Mouse (Mus musculus) heart, postnatal 36 days (tissue): Measurements from ENCODE around the gene Ccdc92. TPM values are rescaled to one million over a fixed set of nuclear protein-coding genes. Genes with fewer than 3 reads are reported as not detected.

Experiments
- DNase-seq, 2 experiments: peaks; one replicate each; pipeline ENCODE4 v3.0.0; 2021 to 2022
- intact Hi-C: fragments of 180-260 bp; cut with DNase I; formaldehyde crosslinking; loops from one replicate; pipeline ENCODE4 v1.15.1; 2025
- total RNA-seq, 2 experiments: library from RNA; stranded (reverse); gene quantifications; 2 replicates each; pipeline ENCODE4 v1.2.3; 2021

Ccdc92 gene
- total RNA-seq: 1 to 10 TPM in 1 of 2 experiments, under 1 TPM in 1; 0.73 to 1.2 TPM

DNA sequence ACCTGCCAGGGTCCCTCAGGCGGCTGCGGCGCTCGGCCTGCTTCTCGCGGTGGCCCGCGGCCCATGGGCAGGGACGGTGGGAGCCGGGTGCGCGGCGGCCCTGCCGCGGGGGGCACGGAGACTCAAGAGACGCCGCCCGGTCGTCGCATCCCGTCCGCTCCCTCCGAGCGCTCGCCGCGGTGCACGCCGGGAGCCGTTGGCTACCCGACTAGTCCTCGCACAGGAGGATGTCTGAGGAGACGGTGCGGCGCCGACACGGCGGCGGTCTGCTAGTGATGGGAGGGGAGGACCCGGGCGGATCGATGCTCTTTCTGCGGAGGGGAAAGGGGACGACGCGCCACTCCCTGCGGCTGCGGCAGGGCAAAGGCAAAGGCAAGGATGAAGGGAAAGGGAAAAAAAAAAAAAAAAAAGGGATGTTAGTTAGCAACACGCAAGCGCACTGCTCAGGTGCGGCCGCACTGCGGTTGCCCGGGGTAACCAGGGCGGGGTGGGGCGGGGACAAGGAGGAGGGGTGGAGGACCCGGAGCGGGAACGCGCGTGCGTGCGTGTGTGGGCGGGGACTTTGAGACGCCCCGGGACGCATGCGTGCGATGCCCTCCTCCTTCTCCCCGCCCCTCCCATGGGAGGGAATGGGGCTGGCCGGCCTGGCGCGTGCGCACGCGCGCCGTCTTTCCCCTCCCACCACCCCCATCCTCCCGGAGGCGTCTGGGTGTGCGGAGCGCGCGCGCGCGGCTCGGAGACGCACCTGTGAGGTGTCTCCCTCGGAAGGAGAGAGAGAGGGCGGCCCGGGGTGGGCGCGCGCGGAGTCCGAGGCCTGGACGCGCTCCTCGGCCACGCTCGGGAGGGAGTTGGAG, at the start of gene Ccdc92, which contains the start of gene Zfp664:
TSS of gene Ccdc92 (minus strand) at position 412 of the 854 bp plus-strand sequence.
TSS of gene Zfp664 (plus strand) at position 679 of the 854 bp plus-strand sequence.
- DNase-seq: peak; percentile 95 to 96
- intact Hi-C loops: loop anchor here (5.0 kb wide), 2 partner anchors 240 to 430 kb away; no protein-coding TSS in a partner anchor

DNA sequence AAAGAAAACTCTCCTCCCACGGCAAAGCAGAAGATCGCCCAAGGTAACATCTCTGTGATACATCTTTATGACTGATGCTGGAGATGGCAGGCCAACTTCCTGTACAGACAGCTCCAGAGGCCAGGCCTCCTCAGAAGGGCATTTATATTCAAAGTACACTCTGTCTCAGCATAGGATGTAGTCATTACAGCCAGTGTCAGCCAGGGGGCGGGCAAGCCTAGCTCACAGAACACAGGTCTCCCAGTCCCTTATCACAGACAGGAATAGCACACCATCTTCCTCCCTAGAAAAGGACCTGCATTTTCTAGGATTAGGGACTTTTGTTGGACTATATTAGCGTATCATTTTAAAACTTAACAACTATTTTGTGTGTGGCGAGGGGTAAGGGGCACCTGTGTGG, 46.6 kb upstream of the Ccdc92 start:
- intact Hi-C loops: loop anchor here (1.0 to 2.0 kb wide), 3 partner anchors 105 to 361 kb away; no protein-coding TSS in a partner anchor
- DNase-seq: peak; percentile 76 to 79

DNA sequence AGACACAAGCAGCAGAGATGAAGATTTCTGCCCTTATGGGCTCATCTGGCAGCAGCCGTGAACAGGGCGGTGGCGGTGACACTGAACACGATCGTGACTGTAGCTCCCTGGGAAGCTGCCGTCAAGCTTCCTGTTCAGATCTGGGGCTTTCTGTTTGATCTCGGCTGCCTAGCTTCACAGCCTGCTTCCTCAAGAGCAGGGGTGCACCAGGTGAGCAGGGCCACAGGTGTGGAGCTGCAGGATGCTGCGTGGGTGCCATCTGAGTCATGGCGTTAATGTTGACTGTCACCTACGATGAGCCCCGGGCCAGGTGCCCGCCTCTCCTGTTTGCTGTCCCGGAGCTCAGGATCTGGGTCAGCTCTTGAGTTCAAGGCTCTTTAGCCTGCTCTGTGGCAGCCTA, 44.7 kb upstream of the Ccdc92 start:
- DNase-seq: no peak
- intact Hi-C loops: no loop called here

DNA sequence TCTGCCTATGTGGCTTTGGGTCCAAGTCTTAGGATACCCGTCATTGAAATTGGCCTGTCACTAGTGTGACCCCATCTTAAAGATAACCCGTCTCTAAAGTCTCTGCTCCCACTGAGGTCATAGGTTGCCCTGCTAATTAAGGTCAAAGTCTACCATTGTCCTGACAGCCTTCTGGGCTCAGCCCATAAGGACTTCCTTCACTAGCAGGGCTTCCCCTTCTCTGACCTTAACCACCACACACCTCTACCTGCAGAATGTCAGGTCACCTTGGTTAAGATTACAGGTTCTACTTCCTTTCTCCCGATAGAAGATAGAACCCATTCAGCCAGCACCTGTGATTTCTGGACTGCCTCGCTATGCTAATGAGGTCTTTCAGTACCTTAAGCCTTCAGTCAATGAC, 41.6 kb upstream of the Ccdc92 start:
- no peak for DNase-seq
- intact Hi-C loops: no loop called here

DNA sequence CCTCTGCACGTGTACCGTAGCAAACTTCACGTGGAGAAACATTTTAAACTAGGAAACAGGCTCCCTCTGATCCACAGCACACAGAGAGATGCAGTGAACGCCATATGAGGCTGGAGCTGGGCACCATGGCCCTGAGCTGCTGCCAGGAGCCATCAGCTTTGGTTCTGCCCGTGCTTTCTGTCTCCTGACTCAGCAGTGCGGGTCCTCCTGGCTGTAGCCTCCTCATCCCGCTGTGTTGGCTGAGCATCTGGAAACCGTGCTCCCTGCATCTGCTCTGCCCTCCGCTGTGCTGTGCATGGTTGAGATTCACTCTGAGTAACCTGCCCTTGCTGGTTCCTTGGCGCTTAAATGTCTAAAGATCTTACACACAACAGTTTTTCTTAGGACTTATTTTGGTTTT, 40.0 kb upstream of the Ccdc92 start:
- DNase-seq: no peak
- intact Hi-C loops: no loop called here

DNA sequence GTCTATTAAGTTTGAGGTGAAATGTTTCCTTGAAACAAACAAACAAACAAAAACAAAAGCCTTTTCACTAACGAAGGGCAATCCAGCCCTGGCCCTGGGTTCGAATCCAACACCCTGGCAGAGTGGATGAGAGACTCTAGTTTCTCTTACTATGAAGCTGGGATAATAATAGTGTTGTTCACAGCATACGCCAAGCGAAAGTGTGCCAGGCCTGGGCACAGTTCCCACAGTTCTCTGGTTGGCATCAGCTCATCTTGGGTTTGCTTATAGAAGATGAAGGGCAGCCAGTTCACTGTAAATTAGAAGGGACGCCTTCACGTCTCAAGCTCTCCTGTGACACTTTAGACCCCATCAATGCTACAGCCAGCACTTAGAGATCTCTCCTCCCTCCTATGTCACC, 39.5 kb upstream of the Ccdc92 start:
- DNase-seq: peak; percentile 40 to 47
- intact Hi-C loops: loop anchor here (2.0 kb wide), 2 partner anchors 287 to 467 kb away; no protein-coding TSS in a partner anchor

DNA sequence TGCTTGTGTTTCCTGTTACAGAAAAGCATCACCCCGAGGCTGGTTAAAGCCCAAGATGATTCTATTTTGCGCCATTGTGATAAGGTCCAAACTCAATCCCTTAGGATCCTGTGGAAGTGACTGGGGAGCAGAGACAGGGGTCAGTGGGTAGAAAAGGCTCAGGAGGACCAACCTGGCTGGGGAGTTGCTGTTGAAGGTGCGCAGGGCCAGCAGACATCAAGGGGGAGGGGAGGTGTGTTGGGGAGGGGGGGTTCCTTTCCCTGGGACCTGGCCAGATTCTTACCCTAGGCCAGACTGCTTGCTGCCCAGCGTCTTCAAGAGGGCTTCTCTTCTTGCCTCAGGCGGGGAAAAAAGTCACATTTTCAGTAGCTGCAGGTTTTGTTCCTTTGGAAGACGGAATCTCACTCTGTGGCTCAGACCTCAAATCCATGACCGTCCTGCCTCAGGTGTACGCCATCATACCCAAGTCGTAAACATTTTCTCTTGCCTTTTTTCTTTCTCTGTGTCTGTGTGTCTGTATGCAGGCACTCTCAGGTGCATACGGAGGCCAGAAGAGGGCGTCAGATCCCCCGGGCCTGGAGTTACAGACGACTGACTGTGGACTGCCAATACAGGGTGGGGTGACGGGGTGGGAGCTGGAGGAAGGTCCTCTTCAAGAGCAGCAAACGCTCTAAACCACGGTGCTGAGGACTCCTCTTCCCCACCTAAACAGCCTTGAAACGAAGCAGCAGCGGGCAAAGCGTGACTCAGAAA, 38.7 kb upstream of the Ccdc92 start:
- DNase-seq: no peak
- intact Hi-C loops: loop anchor here (1.0 to 2.0 kb wide), 3 partner anchors 288 to 468 kb away; no protein-coding TSS in a partner anchor

DNA sequence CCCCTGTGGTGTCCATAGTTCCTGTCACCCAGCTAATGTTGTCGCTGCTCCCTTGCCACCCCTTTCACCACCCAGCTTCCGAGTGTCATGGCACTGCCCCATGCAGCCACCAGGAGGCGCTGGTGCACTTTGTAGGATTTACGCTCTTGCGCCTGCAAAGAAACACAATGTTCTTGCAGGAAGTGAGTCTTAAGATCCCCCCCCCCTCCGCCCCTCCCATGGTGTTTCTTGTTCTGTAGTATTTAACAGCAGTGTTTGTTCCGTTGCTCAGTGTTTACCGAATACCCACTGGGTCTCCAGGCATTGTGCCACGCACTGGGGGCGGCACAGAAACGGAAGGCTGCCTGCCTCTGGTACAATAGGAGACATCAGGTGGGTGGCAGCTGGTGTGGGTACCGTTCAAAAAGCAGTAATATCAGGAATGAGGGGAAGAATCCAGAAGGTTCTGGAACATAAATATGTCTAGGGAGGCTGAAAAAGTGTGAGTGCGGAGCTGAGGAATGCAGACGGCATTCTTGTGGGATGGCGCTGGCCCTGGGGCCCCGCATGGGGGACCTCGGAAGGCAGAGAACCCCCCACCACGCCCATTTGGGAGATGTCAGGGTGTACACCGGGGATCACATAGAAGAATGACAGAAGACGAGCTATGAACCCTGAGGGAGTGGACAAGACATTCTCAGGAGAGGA, 37.9 kb upstream of the Ccdc92 start:
- intact Hi-C loops: loop anchor here (1.0 to 2.0 kb wide), 3 partner anchors 289 to 469 kb away; no protein-coding TSS in a partner anchor
- DNase-seq: peak; percentile 88 to 90

DNA sequence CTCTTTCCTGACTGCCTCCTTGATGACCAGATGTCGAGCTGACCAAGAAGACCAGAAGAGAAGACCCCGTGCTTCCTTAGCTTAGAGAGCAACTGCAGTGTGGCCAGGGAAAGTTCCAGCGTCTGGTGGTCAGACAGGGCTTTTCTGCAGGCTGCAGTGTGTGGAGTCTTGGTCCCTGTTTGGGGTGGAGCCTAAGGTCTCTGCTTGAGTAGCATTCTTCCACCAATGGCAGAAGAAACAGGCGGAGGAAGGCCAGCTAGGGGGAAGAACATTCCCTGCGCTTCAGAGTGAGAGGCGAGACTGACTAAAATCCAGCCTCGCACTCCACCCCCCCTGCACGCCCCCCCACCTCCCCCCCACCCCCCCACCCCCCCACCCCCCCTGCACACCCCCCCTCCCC, 33.9 kb upstream of the Ccdc92 start:
- no peak for DNase-seq
- intact Hi-C loops: no loop called here

DNA sequence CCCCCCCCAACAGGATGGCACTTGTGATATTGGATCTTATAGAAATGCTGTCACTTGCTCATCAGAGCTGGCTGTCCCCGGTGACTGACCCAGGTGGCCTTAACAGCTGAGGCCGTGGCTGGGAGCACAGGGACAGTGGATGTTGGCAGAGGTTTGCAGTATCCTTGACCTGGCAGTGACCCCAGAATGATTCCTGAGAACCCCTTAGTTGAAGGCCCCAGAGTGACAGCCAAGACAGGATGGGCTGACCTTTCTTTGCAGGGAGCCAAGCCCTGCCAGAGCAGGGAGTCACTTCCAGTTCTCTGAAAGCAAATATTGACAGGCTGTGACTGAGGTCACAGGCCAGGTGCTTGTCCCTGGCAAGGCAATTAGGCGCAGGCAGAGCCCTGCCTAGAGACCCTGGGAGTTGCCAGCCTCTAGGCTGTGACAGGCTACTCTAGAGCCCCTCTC, 29.7 kb upstream of the Ccdc92 start:
- DNase-seq: no peak

DNA sequence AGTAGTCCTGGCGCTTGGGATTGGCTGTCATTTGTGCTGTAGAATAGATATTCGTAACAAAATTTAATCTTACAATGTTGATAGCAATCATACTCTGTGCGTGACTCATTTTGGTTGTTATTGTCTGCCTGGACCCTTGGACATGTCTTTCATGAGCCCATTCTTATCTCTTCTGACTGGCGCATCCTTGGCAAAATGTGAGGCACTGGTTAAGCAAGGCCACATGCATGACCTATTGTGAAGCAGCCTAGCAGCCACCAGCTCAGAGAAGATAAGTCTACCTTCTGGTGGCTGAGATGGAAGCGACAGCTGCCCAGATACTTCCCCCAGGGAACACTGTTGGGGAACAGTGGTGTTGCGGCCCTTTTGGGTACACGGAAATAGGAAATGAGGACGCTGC, 26.4 kb upstream of the Ccdc92 start:
- DNase-seq: no peak
- intact Hi-C loops: no loop called here

More for the DNA sequence above, 29.7 kb upstream of the Ccdc92 start:
- intact Hi-C loops: no loop called here

DNA sequence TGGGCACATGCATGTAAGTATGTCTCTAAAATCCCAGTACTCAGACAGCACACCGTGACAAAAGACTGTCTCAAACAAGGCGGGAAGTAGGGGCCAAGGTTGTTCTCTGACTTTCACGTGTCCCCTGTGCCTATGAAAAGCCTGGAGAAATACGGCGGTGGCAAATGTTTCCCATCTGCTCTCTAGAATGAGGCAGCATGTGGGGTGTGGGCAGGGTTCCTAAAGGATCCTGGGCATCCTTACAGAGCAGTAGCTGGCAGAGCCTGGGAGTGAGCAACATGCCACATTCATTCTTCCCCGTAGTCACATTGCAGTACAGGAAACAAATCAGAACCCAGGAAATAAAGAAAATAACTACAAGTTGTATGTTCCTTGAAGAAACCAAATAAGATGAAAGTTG, 21.7 kb upstream of the Ccdc92 start:
- DNase-seq: no peak
- intact Hi-C loops: no loop called here

DNA sequence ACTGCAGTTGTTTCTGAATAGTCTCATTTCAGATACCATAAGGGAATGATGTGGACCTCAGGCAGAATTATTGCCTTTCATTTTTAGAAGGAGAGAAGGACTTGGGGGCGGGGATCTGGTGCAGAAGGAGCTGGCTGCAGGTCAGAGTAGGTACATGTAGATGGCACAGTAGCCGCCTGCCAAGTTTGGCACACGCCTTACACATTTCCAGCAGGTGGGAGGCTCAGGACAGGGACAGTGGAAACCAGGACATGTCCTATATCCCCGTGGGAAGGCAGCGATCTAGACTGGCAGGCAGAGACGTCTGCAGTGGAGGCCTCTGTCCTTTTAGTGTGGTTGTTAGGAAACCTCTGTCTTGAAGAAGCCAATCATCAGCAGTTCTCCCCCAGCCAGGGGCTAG, 17.6 kb upstream of the Ccdc92 start:
- intact Hi-C loops: no loop called here
- no peak for DNase-seq

DNA sequence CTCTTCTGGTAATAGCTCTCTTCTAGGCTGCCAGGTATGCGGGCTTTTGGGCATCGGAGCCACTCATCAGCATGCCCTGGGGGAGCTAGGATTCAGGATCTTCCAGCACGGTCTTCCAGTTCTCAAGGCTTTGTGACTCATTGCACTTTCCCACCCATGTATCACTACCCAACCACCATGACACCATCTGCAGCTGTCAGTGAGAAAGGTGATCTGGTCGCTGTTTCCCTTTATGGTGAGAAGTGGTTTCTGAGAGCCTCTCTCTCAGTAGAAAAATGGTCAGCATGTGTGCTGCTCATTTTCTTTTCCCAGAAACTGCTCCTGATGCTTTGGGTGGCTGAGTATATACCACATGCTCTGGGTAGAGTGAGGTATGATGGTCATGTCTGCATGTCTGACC, 17.0 kb upstream of the Ccdc92 start:
- intact Hi-C loops: no loop called here
- DNase-seq: no peak

DNA sequence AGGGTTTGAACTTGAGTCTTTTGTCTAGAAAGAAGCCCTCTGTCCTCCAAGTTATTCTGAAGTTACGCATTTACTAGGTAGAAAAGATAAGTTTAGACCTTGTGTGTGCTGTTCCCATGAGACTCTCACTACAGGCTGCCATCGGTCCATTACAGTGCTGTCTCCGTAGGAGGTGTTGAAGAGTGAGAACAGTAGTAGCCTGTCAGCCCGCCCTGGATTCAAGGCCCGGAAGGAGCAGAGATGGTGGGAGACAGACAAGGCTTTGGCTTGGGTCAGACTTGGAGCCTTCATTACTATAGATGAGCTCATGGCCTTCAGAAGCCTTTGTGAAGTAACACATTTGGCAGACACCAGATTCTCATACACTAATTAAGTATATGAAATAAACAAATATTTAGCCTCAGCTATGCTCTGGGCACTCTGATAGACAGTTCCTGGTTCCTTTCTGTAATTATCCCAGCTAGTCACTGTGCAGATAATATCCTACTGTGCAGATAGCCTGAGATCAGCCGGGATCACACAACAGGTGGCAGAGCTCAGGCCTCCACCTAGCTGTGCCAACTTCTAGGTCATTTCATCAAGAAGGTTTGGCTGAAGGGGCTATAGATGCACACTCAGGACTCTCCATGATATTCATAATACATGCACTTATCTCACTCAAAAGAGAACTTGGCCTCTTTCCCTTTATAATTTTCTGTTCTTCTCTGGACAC, 11.8 kb upstream of the Ccdc92 start:
- no peak for DNase-seq
- intact Hi-C loops: no loop called here

DNA sequence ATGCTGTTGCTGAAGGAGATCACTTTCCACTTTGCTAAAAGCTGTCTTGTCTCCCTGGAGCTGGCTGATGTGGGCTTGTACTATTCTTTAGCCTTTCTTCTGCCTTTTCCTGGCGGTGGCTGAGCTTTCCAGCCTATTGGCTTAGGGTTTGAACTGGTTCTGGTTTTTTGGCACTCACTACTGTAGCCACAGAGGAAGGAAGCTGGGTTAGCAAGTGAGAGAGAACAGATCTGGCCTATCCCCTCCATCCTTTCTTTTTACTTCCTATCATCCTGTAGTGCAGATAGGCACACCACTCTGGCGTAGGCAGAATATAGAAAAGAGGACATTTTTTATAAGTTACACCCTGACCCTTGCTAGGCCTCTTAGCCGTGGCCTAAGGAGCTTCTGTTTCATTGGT, 10.9 kb upstream of the Ccdc92 start:
- intact Hi-C loops: no loop called here
- DNase-seq: no peak

DNA sequence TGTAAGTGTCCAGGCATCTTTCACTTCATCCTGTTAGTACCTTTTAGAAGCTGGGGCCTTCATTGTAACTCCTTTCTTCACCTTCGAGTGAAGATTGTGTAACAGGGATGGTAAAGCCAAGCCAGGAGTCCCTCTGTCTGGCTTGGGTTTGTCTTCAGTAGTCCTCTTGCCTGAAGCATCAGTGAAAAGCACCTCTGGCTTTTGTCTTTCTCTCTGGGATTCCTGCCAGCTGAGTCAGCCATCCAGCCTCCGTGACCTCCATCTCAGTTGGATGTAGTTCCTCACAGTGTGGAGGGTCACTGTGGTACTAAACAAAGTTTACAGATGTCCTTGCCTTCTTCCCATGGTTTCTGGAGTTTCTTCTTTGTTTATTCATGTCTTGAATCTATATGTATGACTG, 9.8 kb upstream of the Ccdc92 start:
- DNase-seq: peak; percentile 34 to 40

DNA sequence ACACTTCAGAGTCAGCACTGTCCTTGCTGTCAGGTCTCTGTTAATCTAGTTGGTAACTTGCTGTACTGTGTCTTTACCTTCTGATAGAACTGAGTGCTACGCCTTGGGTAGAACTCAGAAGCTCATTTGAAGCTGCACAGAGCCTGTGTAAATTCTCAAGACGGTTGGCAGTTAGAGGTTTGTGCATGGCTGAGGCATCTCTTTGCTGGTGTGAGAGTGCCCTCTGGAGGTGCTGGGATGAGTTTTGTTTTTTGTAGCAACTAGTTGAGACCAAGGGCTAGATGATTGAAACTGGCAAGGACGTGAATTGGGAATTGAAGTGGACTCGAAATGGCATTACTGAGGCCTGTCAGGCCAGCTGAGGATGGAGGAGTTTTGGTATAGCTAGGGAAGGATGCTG, 6.8 kb upstream of the Ccdc92 start:
- intact Hi-C loops: loop anchor here (1.0 kb wide), 2 partner anchors 93 to 267 kb away; no protein-coding TSS in a partner anchor

More for the DNA sequence above, 9.8 kb upstream of the Ccdc92 start:
- intact Hi-C loops: no loop called here

DNA sequence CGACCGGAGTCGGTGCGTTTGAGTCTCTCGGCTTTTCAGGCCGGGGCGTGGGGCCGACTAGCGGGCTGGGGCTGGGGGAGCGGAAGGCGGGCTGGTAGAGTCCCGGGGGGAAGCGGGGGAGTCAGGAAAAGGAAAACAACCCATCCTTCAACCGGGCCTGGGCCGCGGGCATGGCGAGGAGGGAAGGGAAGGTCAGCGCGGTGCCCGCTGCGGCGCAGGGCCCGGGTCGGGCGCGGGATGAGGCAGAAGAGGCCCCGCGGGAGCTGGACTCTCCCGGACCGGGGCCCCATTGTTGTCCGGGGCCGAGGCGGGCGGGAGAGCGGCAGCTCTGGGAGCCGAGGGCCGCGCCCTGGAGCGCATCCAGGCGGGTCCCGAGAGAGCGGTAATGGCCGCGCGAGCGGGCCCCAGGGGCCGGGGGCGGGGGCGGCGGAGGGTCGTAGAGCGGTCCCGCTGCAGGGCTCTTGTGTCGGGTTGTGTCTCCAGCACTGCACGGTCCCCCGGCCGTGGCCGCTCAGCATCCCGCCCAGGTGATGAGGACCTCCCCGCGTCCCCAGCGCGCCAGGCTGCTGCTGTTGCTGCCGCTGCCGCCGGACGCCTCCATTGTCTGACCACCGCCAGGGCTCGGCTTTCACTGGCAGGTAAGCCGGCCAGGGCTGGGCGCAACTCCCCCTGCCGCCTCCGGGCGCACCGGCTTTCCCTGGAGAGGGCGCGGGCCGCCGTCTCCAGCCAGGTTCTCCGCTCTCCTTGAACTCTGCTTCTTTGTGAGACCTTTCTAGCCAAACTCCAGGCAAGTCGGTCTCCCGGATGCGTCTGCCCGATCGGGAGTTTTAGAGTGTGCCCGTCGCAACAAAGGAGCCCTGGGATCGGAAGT, 882 bp upstream of the Ccdc92 start:
- intact Hi-C loops: loop anchor here (5.0 kb wide), 2 partner anchors 241 to 431 kb away; no protein-coding TSS in a partner anchor

More for the DNA sequence above, 6.8 kb upstream of the Ccdc92 start:
- DNase-seq: peak; percentile 55 to 62

More for the DNA sequence above, 882 bp upstream of the Ccdc92 start:
- DNase-seq: peak in 1 of 2 experiments; percentile 39
